Mouse (Mus musculus) intestine, embryonic 14.5 days (tissue): Measurements from ENCODE around the gene Cbln4. TPM values are rescaled to one million over a fixed set of nuclear protein-coding genes. Genes with fewer than 3 reads are reported as not detected.

ENCODE experiments used
- ATAC-seq: fragments of 200-750 bp; cut with Nextera tagmentation; replicated peaks from 2 replicates; pipeline ENCODE4 v1.8.0; 2017; ENCODE audit warnings: low read depth, moderate number of reproducible peaks, moderate TSS enrichment, moderate library complexity; ENCODE audit not compliant: low FRiP score, low TSS enrichment
- DNase-seq: peaks from one replicate; pipeline ENCODE4 v3.0.0-alpha.2; 2018; ENCODE audit warnings: low spot score
- H3K27ac ChIP-seq: fragments of 300-500 bp; sonication (generic); 2 replicates; pipeline ENCODE4 v1.5.1; 2014; ENCODE audit warnings: low read depth, mild to moderate bottlenecking, control low read depth
- H3K27me3 ChIP-seq: fragments of 300-500 bp; sonication (generic); replicated peaks from 2 replicates; pipeline ENCODE4 v1.6.1; 2014; ENCODE audit warnings: low read length, control low read depth; ENCODE audit not compliant: control insufficient read depth, insufficient read depth
- H3K36me3 ChIP-seq: fragments of 300-500 bp; sonication (generic); 2 replicates; pipeline ENCODE4 v1.6.1; 2014; ENCODE audit warnings: low read length, control low read depth; ENCODE audit not compliant: control insufficient read depth, insufficient read depth
- H3K4me1 ChIP-seq: fragments of 300-500 bp; sonication (generic); replicated peaks from 2 replicates; pipeline ENCODE4 v1.6.1; 2014; ENCODE audit warnings: low read length, control low read depth, mixed read lengths; ENCODE audit not compliant: control insufficient read depth, insufficient read depth
- H3K4me2 ChIP-seq: fragments of 300-500 bp; sonication (generic); 2 replicates; pipeline ENCODE4 v1.6.1; 2014; ENCODE audit warnings: low read length
- H3K4me3 ChIP-seq: fragments of 300-500 bp; sonication (generic); 2 replicates; pipeline ENCODE4 v1.5.1; 2014; ENCODE audit warnings: low read depth, low read length, control low read depth, mixed read lengths
- H3K9ac ChIP-seq: fragments of 300-500 bp; sonication (generic); 2 replicates; pipeline ENCODE4 v1.6.1; 2014; ENCODE audit warnings: mild to moderate bottlenecking, low read length
- H3K9me3 ChIP-seq: fragments of 300-500 bp; sonication (generic); 2 replicates; pipeline ENCODE4 v1.6.1; 2016; ENCODE audit warnings: low read length, control low read depth; ENCODE audit not compliant: control insufficient read depth
- WGBS: fragments of 180-500 bp; shearing (Covaris S2); extraction: QIAGEN DNeasy Blood & Tissue Kit; methylation state at CpG from one replicate; pipeline ENCODE4 v1.1.7; 2014; 5-methylcytosine and 5-hydroxymethylcytosine counted together
- polyA plus RNA-seq: library from polyadenylated mRNA; unstranded; fragments of >200 nt; fragmentation: Nextera tagmentation; extraction: Ambion mirVana; gene quantifications from 2 replicates; pipeline ENCODE4 v1.2.1, GENCODE M21; 2014

Cbln4 gene
- polyA plus RNA-seq, result 0.05 TPM in 1 of 2 replicates, not detected in the other

- no peak for DNase-seq
- no peak within 1 kb of the TSS for H3K27ac ChIP-seq
- no peak for ATAC-seq
- H3K4me1 ChIP-seq, result peaks cover 10% of the 10 kb centered on the region
- H3K27me3 ChIP-seq, result peaks cover 42% of the 10 kb centered on the region
- peak within 1 kb of the TSS; percentile 49 for H3K4me2 ChIP-seq
- WGBS, result 2% methylated on average over 23 of the region's 23 CpGs
- H3K36me3 ChIP-seq, result no peaks in the 10 kb centered on the region
- H3K9me3 ChIP-seq, result no peaks in the 10 kb centered on the region
- H3K9ac ChIP-seq, result no peak within 1 kb of the TSS
- H3K4me3 ChIP-seq, result peak within 1 kb of the TSS; percentile 18
Measured at GRCm38 (mm10) chr2:172043235-172043610, at the start of gene Cbln4. Gene Cbln4 (minus strand): TSS chr2:172043466.

- H3K4me1 ChIP-seq, result no peaks in the 10 kb centered on the region
- DNase-seq (no peak), ATAC-seq (no peak)
- no peak overlapping the region for H3K4me3 ChIP-seq
- H3K4me2 ChIP-seq, result no peak overlapping the region
- H3K9ac ChIP-seq, result no peak overlapping the region
- H3K27ac ChIP-seq, result no peak overlapping the region
- 48% methylated on average over 3 of the region's 3 CpGs for WGBS
- H3K27me3 ChIP-seq, result no peaks in the 10 kb centered on the region
- no peaks in the 10 kb centered on the region for H3K36me3 ChIP-seq
- no peaks in the 10 kb centered on the region for H3K9me3 ChIP-seq
Measured at GRCm38 (mm10) chr2:172078596-172078995, 35.3 kb upstream of the Cbln4 start.

GRCm38 (mm10) chr2:172076295-172076694 lies 33.0 kb upstream of the Cbln4 start:
- ATAC-seq (no peak), DNase-seq (no peak)
- H3K27ac ChIP-seq, result no peak overlapping the region
- H3K4me1 ChIP-seq, result no peaks in the 10 kb centered on the region
- H3K36me3 ChIP-seq, result no peaks in the 10 kb centered on the region
- WGBS, result 88% methylated on average over 5 of the region's 5 CpGs
- H3K4me2 ChIP-seq, result no peak overlapping the region
- no peak overlapping the region for H3K4me3 ChIP-seq
- no peaks in the 10 kb centered on the region for H3K27me3 ChIP-seq
- no peaks in the 10 kb centered on the region for H3K9me3 ChIP-seq
- no peak overlapping the region for H3K9ac ChIP-seq

GRCm38 (mm10) chr2:172062876-172063275 lies 19.6 kb upstream of the Cbln4 start:
- H3K27ac ChIP-seq, result no peak overlapping the region
- no peak overlapping the region for H3K4me2 ChIP-seq
- no peaks in the 10 kb centered on the region for H3K4me1 ChIP-seq
- no peaks in the 10 kb centered on the region for H3K27me3 ChIP-seq
- DNase-seq (no peak), ATAC-seq (no peak)
- 56% methylated on average over 7 of the region's 7 CpGs for WGBS
- no peak overlapping the region for H3K4me3 ChIP-seq
- H3K9me3 ChIP-seq, result no peaks in the 10 kb centered on the region
- H3K36me3 ChIP-seq, result no peaks in the 10 kb centered on the region
- H3K9ac ChIP-seq, result no peak overlapping the region

- no peaks in the 10 kb centered on the region for H3K4me1 ChIP-seq
- H3K4me3 ChIP-seq, result no peak overlapping the region
- H3K9me3 ChIP-seq, result no peaks in the 10 kb centered on the region
- no peak overlapping the region for H3K9ac ChIP-seq
- no peak overlapping the region for H3K27ac ChIP-seq
- H3K27me3 ChIP-seq, result no peaks in the 10 kb centered on the region
- WGBS, result 63% methylated on average over 3 of the region's 3 CpGs
- H3K4me2 ChIP-seq, result no peak overlapping the region
- ATAC-seq, result no peak
- DNase-seq, result no peak
- H3K36me3 ChIP-seq, result no peaks in the 10 kb centered on the region
Measured at GRCm38 (mm10) chr2:172059747-172060146, 16.5 kb upstream of the Cbln4 start.

- Histone ChIP-seq H3K4me2 (no peak overlapping the region), H3K4me1 (no peaks in the 10 kb centered on the region), H3K4me3 (no peak overlapping the region), H3K9me3 (no peaks in the 10 kb centered on the region), H3K9ac (no peak overlapping the region), H3K27me3 (no peaks in the 10 kb centered on the region), H3K36me3 (no peaks in the 10 kb centered on the region), H3K27ac (no peak overlapping the region)
- DNase-seq, result no peak
- no peak for ATAC-seq
- 61% methylated on average over 7 of the region's 7 CpGs for WGBS
Measured at GRCm38 (mm10) chr2:172058936-172059665, 15.8 kb upstream of the Cbln4 start.

GRCm38 (mm10) chr2:172046002-172046401 lies 2.7 kb upstream of the Cbln4 start:
- H3K9me3 ChIP-seq, result no peaks in the 10 kb centered on the region
- peaks cover 10% of the 10 kb centered on the region for H3K4me1 ChIP-seq
- no peak overlapping the region for H3K27ac ChIP-seq
- H3K4me2 ChIP-seq, result no peak overlapping the region
- DNase-seq (no peak), ATAC-seq (no peak)
- no peak overlapping the region for H3K9ac ChIP-seq
- no peaks in the 10 kb centered on the region for H3K36me3 ChIP-seq
- 21% methylated on average over 7 of the region's 7 CpGs for WGBS
- no peak overlapping the region for H3K4me3 ChIP-seq
- peaks cover 35% of the 10 kb centered on the region for H3K27me3 ChIP-seq

GRCm38 (mm10) chr2:172042607-172043234 lies 545 bp downstream of the Cbln4 start:
- no peak overlapping the region for H3K27ac ChIP-seq
- H3K36me3 ChIP-seq, result no peaks in the 10 kb centered on the region
- peaks cover 10% of the 10 kb centered on the region for H3K4me1 ChIP-seq
- peak overlapping the region; percentile 49 for H3K4me2 ChIP-seq
- WGBS, result under 1% methylated on average over 46 of the region's 46 CpGs
- no peak for ATAC-seq
- no peak overlapping the region for H3K9ac ChIP-seq
- peak; percentile 53 for DNase-seq
- H3K9me3 ChIP-seq, result no peaks in the 10 kb centered on the region
- peaks cover 42% of the 10 kb centered on the region for H3K27me3 ChIP-seq
- peak overlapping the region; percentile 18 for H3K4me3 ChIP-seq

GRCm38 (mm10) chr2:172042125-172042524 lies 1.1 kb downstream of the Cbln4 start:
- WGBS, result 0% methylated on average over 34 of the region's 34 CpGs
- H3K4me1 ChIP-seq, result peaks cover 10% of the 10 kb centered on the region
- H3K27ac ChIP-seq, result no peak overlapping the region
- H3K4me3 ChIP-seq, result peak overlapping the region; percentile 18
- H3K36me3 ChIP-seq, result no peaks in the 10 kb centered on the region
- peaks cover 42% of the 10 kb centered on the region for H3K27me3 ChIP-seq
- H3K9me3 ChIP-seq, result no peaks in the 10 kb centered on the region
- DNase-seq, result peak; percentile 97
- ATAC-seq, result peak; percentile 85
- H3K4me2 ChIP-seq, result peak overlapping the region; percentile 49
- no peak overlapping the region for H3K9ac ChIP-seq
